Mouse (Mus musculus) heart, embryonic 12.5 days (tissue): Measurements from ENCODE around the gene Setd6. TPM values are rescaled to one million over a fixed set of nuclear protein-coding genes. Genes with fewer than 3 reads are reported as not detected.

Experiments used
- ATAC-seq: fragments of 200-750 bp; cut with Nextera tagmentation; 2 replicates; pipeline ENCODE4 v1.8.0; 2017; ENCODE audit warnings: moderate TSS enrichment, moderate library complexity; ENCODE audit not compliant: insufficient number of reproducible peaks, low FRiP score
- H3K27ac ChIP-seq: fragments of 300-500 bp; sonication (generic); 2 replicates; pipeline ENCODE4 v1.5.1; 2016; ENCODE audit warnings: mild to moderate bottlenecking, moderate library complexity; ENCODE audit not compliant: poor library complexity, severe bottlenecking
- H3K27me3 ChIP-seq: fragments of 300-500 bp; sonication (generic); replicated peaks from 2 replicates; pipeline ENCODE4 v1.6.1; 2016; ENCODE audit warnings: mild to moderate bottlenecking, moderate library complexity
- H3K36me3 ChIP-seq: fragments of 300-500 bp; sonication (generic); 2 replicates; pipeline ENCODE4 v1.6.1; 2016; ENCODE audit warnings: mild to moderate bottlenecking, moderate library complexity
- H3K4me1 ChIP-seq: fragments of 300-500 bp; sonication (generic); replicated peaks from 2 replicates; pipeline ENCODE4 v1.6.1; 2016; ENCODE audit warnings: mild to moderate bottlenecking
- H3K4me2 ChIP-seq: fragments of 300-500 bp; sonication (generic); 2 replicates; pipeline ENCODE4 v1.6.1; 2016; ENCODE audit warnings: mild to moderate bottlenecking, moderate library complexity
- H3K4me3 ChIP-seq: fragments of 300-500 bp; sonication (generic); 2 replicates; pipeline ENCODE4 v1.5.1; 2016; ENCODE audit warnings: mild to moderate bottlenecking
- H3K9ac ChIP-seq: fragments of 300-500 bp; sonication (generic); 2 replicates; pipeline ENCODE4 v1.6.1; 2016; ENCODE audit warnings: mild to moderate bottlenecking, moderate library complexity
- H3K9me3 ChIP-seq: fragments of 300-500 bp; sonication (generic); replicated peaks from 2 replicates; pipeline ENCODE4 v1.6.1; 2016; ENCODE audit warnings: mild to moderate bottlenecking, moderate library complexity
- WGBS: fragments of 180-500 bp; shearing (Covaris S2); methylation state at CpG from one replicate; pipeline ENCODE4 v1.1.7; 2016; 5-methylcytosine and 5-hydroxymethylcytosine counted together
- polyA plus RNA-seq: library from polyadenylated mRNA; unstranded; fragments of >200 nt; fragmentation: Nextera tagmentation; extraction: Ambion mirVana; gene quantifications from 2 replicates; pipeline ENCODE4 v1.2.1, GENCODE M21; 2016

Setd6 gene
- polyA plus RNA-seq: 18.7 and 20.3 TPM in 2 replicates

DNA sequence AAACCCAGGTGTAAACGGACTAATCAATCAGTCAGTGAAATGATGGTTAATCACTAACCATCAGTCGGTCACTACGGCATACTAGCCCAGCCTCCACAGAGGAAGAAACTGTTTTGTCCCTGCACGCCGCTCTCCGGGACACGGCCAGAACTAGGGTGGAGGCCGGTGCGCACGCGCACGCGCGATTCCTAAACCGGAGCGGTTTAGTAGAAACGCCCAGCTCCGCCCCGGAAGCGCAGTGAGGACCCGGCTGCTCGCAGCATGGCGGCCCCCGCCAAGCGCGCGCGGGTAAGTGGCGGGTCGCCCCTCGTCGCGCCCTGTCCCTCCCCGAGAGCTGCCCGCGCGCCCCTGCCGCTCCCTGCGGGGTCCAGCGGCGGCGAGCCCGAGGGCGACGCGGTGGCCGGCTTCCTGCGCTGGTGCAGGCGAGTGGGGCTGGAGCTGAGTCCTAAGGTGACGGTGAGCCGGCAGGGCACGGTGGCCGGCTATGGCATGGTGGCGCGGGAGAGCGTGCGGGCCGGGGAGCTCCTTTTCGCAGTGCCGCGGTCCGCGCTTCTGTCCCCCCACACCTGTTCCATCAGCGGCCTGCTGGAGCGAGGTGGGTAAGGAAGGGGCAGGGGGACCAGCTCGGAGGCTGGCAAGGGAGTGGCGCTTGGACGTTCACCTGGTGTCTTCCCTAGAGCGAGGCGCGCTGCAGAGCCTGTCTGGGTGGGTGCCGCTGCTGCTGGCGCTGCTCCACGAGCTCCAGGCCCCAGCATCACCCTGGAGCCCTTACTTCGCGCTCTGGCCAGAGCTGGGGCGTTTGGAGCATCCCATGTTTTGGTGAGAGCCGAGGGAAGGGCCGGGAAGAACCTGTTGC lies at the start of gene Setd6:
Setd6 (plus strand) TSS at position 206 of the 856 bp plus-strand sequence.
- Histone ChIP-seq H3K4me1 (peaks cover 21% of the 10 kb centered on the region), H3K36me3 (peaks cover 72% of the 10 kb centered on the region), H3K27ac (peak within 1 kb of the TSS; percentile 72), H3K9me3 (no peaks in the 10 kb centered on the region), H3K9ac (peak within 1 kb of the TSS; percentile 90), H3K27me3 (no peaks in the 10 kb centered on the region), H3K4me3 (peak within 1 kb of the TSS; percentile 83), H3K4me2 (peak within 1 kb of the TSS; percentile 79)
- ATAC-seq: peak; percentile 84
- WGBS: under 1% methylated on average over 78 of the region's 79 CpGs

- Histone ChIP-seq H3K36me3 (no peaks in the 10 kb centered on the region), H3K27me3 (peaks cover 8% of the 10 kb centered on the region; the same call in 1 of the 2 replicates), H3K4me2 (no peak overlapping the region), H3K4me1 (peaks cover 21% of the 10 kb centered on the region), H3K4me3 (no peak overlapping the region), H3K27ac (no peak overlapping the region), H3K9me3 (peaks cover 6% of the 10 kb centered on the region), H3K9ac (no peak overlapping the region)
- 36% methylated on average over 8 of the region's 8 CpGs for WGBS
- ATAC-seq: no peak
These were observed 47.3 kb upstream of the Setd6 start for GRCm38 (mm10) chr8:95668163-95668958.

DNA sequence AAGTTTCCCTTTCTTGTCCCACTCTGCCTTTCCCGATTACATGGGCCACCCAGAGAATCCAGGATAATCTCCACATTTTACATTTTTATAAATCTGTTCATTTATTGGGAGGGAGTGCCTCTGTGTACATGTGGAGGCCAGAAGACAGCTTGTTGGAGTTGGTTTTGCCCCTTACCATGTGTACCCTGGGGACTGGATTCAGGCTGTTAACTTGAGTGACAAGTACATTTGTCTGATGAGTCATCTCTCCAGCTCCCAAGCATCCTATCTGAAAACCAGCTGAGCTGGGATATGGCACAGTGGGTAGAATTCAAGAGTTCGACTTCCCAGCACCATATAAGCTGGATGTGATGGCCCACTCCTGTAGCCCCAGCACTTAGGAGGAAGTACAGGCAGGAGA lies 45.7 kb upstream of the Setd6 start:
- H3K9ac ChIP-seq: no peak overlapping the region
- ATAC-seq: no peak
- H3K4me1 ChIP-seq: peaks cover 12% of the 10 kb centered on the region
- no peak overlapping the region for H3K4me3 ChIP-seq
- H3K4me2 ChIP-seq: no peak overlapping the region
- 60% methylated on average over 2 of the region's 2 CpGs for WGBS
- H3K36me3 ChIP-seq: no peaks in the 10 kb centered on the region
- H3K9me3 ChIP-seq: peaks cover 6% of the 10 kb centered on the region
- no peak overlapping the region for H3K27ac ChIP-seq
- peaks cover 22% of the 10 kb centered on the region for H3K27me3 ChIP-seq

DNA sequence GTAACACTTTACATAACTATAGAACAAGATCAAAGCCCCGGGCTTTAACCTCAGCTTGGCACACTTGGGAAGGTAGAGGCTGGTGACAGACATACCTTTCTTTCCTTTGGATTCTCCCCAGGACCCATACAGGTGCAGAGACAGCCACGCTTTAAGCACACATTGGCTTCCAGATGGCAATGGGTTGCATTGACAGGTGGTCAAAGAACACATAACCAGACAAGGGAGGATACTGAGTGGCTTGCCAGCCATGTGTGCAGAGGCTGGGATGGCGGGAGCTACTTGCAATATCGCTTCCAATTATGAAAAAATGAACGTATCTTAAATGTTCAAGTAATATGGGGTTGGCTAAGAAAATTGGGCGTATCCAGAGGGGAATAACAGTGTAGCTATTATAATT lies 43.8 kb upstream of the Setd6 start:
- ATAC-seq: no peak
- 79% methylated on average over 6 of the region's 6 CpGs for WGBS

DNA sequence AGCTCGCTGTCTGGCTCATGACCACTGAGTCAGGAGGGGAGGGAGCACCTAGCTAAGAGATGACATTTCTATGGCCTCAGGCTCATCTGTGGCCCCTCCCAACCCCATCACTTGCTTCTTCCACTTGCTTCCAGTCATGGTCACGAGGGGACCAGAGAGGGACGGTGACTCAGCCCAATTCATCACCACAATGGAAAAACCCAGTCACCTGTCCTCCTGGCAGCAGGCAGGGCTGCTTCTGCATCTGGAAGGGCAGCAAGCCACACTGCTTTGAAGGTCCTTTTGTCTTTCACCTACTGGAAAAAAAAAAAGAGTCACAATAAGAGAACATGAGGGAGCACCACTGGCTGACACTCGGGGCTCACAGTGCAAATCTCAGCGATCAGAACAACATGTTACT lies 42.9 kb upstream of the Setd6 start:
- Histone ChIP-seq H3K27me3 (peaks cover 44% of the 10 kb centered on the region), H3K36me3 (no peaks in the 10 kb centered on the region), H3K4me2 (no peak overlapping the region), H3K4me1 (peaks cover 18% of the 10 kb centered on the region), H3K4me3 (no peak overlapping the region), H3K27ac (no peak overlapping the region), H3K9me3 (no peaks in the 10 kb centered on the region), H3K9ac (no peak overlapping the region)
- ATAC-seq: no peak
- WGBS: 58% methylated on average over 5 of the region's 5 CpGs

More for the DNA sequence above, 43.8 kb upstream of the Setd6 start:
- no peak overlapping the region for H3K4me3 ChIP-seq
- no peaks in the 10 kb centered on the region; the same call in 1 of the 2 replicates for H3K9me3 ChIP-seq
- peaks cover 12% of the 10 kb centered on the region for H3K4me1 ChIP-seq
- no peak overlapping the region for H3K9ac ChIP-seq
- H3K27me3 ChIP-seq: peaks cover 35% of the 10 kb centered on the region
- H3K36me3 ChIP-seq: no peaks in the 10 kb centered on the region
- no peak overlapping the region for H3K4me2 ChIP-seq
- H3K27ac ChIP-seq: no peak overlapping the region

- H3K4me2 ChIP-seq: peak within 1 kb of the TSS; percentile 87
- no peak for ATAC-seq
- no peak within 1 kb of the TSS for H3K27ac ChIP-seq
- H3K4me3 ChIP-seq: peak within 1 kb of the TSS; percentile 66
- WGBS: 41% methylated on average over 9 of the region's 9 CpGs
- H3K9me3 ChIP-seq: no peaks in the 10 kb centered on the region
- H3K4me1 ChIP-seq: peaks cover 7% of the 10 kb centered on the region
- no peaks in the 10 kb centered on the region for H3K36me3 ChIP-seq
- peak within 1 kb of the TSS; percentile 76 for H3K9ac ChIP-seq
- peaks cover 79% of the 10 kb centered on the region for H3K27me3 ChIP-seq
These were observed 39.0 kb upstream of the Setd6 start, which contains the start of gene Ndrg4 for GRCm38 (mm10) chr8:95676631-95677030. Gene Ndrg4 (plus strand): TSS chr8:95676980.

DNA sequence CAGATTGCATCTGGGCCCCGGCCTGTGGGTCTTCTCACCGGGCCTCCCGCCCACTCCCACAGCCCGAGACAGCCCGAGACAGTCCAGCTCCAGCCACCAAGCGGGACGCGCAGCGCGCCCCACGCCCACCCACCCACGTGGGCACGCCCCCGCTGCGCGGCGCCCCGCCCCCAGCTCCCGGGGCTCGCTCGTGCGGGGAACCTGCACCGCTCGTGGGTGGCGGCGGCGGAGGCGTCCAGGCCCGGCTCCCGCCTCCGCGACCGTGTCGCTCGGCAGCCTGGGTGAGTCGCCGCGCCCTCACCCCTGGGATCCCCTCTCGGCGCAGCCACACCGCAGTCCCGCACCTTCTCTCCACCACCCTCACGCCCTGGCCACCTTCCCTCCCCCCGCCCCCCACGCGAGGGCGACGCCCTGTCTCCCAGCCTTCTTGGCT lies 38.1 kb upstream of the Setd6 start:
- H3K36me3 ChIP-seq: no peaks in the 10 kb centered on the region
- H3K4me1 ChIP-seq: peaks cover 7% of the 10 kb centered on the region
- peak overlapping the region; percentile 87 for H3K4me2 ChIP-seq
- H3K4me3 ChIP-seq: peak overlapping the region; percentile 66
- H3K9ac ChIP-seq: peak overlapping the region; percentile 76
- peaks cover 77% of the 10 kb centered on the region for H3K27me3 ChIP-seq
- no peaks in the 10 kb centered on the region for H3K9me3 ChIP-seq
- under 1% methylated on average over 26 of the region's 48 CpGs for WGBS
- peak; percentile 44 for ATAC-seq
- H3K27ac ChIP-seq: no peak overlapping the region

DNA sequence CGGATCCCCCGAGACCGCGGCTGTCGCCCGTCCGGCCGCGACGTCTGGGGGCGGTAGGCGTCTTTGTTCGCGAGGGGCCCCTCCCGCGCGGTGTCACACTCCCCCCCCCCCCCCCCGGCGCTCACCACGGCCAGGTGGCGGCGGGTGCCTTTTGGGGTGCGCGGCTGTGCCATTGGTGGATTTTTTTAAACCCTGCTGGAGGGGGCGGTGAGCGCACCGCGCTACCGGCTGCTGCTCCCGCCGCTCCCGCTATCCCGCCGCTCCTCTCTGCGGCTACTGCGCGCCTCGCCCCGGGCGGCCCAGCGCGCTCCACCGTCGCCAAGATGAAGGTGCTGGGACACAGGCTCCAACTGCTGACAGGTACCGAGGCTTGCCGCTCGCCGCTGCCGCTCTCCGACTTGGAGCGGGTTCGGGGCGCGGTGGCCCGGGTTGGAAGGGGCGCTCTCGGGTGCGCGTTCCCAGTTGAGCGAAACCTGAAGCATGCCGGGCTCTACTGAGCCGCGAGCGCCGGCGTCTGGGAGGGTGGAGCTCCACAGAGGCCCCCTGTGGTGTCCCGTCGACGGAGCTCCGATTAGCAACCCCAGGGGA lies 37.6 kb upstream of the Setd6 start:
- Histone ChIP-seq H3K9ac (peak overlapping the region; percentile 76), H3K27me3 (peaks cover 73% of the 10 kb centered on the region), H3K4me1 (peaks cover 7% of the 10 kb centered on the region), H3K36me3 (no peaks in the 10 kb centered on the region), H3K27ac (no peak overlapping the region), H3K4me3 (peak overlapping the region; percentile 66), H3K9me3 (no peaks in the 10 kb centered on the region), H3K4me2 (peak overlapping the region; percentile 87)
- WGBS: under 1% methylated on average over 57 of the region's 70 CpGs
- no peak for ATAC-seq

- ATAC-seq: no peak
- no peak overlapping the region for H3K4me3 ChIP-seq
- H3K4me1 ChIP-seq: peaks cover 41% of the 10 kb centered on the region
- 73% methylated on average over 10 of the region's 10 CpGs for WGBS
- peak overlapping the region; percentile 32; the same call in 1 of the 2 replicates for H3K27ac ChIP-seq
- no peak overlapping the region for H3K4me2 ChIP-seq
- H3K9ac ChIP-seq: no peak overlapping the region
- 0 out of 2 replicates have a peak, but pooled peaks cover 7% of the 10 kb centered on the region for H3K27me3 ChIP-seq
- no peaks in the 10 kb centered on the region for H3K9me3 ChIP-seq
- no peaks in the 10 kb centered on the region for H3K36me3 ChIP-seq
These were observed 27.5 kb upstream of the Setd6 start for GRCm38 (mm10) chr8:95688073-95688672.

GRCm38 (mm10) chr8:95690929-95691541 lies 24.6 kb upstream of the Setd6 start:
- peak overlapping the region; percentile 16; the same call in 1 of the 2 replicates for H3K4me2 ChIP-seq
- no peaks in the 10 kb centered on the region for H3K9me3 ChIP-seq
- H3K4me3 ChIP-seq: no peak overlapping the region
- H3K4me1 ChIP-seq: peaks cover 48% of the 10 kb centered on the region
- 31% methylated on average over 13 of the region's 13 CpGs for WGBS
- H3K9ac ChIP-seq: no peak overlapping the region
- H3K27ac ChIP-seq: peak overlapping the region; percentile 87
- peaks cover 23% of the 10 kb centered on the region for H3K27me3 ChIP-seq
- H3K36me3 ChIP-seq: no peaks in the 10 kb centered on the region
- 0 out of 2 replicates have a peak, but pooled peaks have one; percentile 40 for ATAC-seq
